Mouse (Mus musculus) spleen, postnatal 36 days (tissue): ENCODE data around the gene Prkab2.

Source experiments
- DNase-seq, 2 experiments: peaks; one replicate each; pipeline ENCODE4 v3.0.0; 2022; ENCODE audit warnings: low spot score in 2 of 2, mixed read lengths in 1 of 2

The Prkab2 gene

GRCm38 (mm10) chr3:97691443-97692017 lies 33.5 kb downstream of the Prkab2 start:
- DNase-seq: no peak

- DNase-seq: no peak
Measured at GRCm38 (mm10) chr3:97693806-97694205, 35.8 kb downstream of the Prkab2 start.

GRCm38 (mm10) chr3:97696866-97697265 lies 38.9 kb downstream of the Prkab2 start:
- DNase-seq: no peak

- no peak for DNase-seq
Measured at GRCm38 (mm10) chr3:97697291-97697690, 39.3 kb downstream of the Prkab2 start.

- DNase-seq: no peak
Measured at GRCm38 (mm10) chr3:97699061-97699460, 41.1 kb downstream of the Prkab2 start.

- DNase-seq: no peak
Measured at GRCm38 (mm10) chr3:97701198-97701597, 43.2 kb downstream of the Prkab2 start.

- no peak for DNase-seq
Measured at GRCm38 (mm10) chr3:97702448-97703080, 44.6 kb downstream of the Prkab2 start.

GRCm38 (mm10) chr3:97705508-97705907 lies 47.5 kb downstream of the Prkab2 start:
- no peak for DNase-seq

- DNase-seq: no peak
Measured at GRCm38 (mm10) chr3:97706561-97706960, 48.6 kb downstream of the Prkab2 start.

- no peak for DNase-seq
Measured at GRCm38 (mm10) chr3:97710134-97710533, 52.1 kb downstream of the Prkab2 start.

GRCm38 (mm10) chr3:97710881-97711280 lies 52.9 kb downstream of the Prkab2 start:
- no peak for DNase-seq

- no peak for DNase-seq
Measured at GRCm38 (mm10) chr3:97715922-97716321, 57.9 kb downstream of the Prkab2 start.

GRCm38 (mm10) chr3:97719116-97719515 lies 61.1 kb downstream of the Prkab2 start:
- no peak for DNase-seq
